Mouse (Mus musculus) neural tube, embryonic 14.5 days (tissue): ENCODE results near the gene Rin3. TPM values are rescaled to one million over a fixed set of nuclear protein-coding genes. Genes with fewer than 3 reads are reported as not detected.
A peak's percentile ranks its signal among the peaks of the same experiment; 100 is the strongest.

Source experiments
- ATAC-seq: fragments of 200-750 bp; cut with Nextera tagmentation; 2 replicates; pipeline ENCODE4 v1.8.0; 2017; ENCODE audit warnings: low read depth, mild to moderate bottlenecking, moderate TSS enrichment, moderate library complexity
- H3K27ac ChIP-seq: fragments of 300-500 bp; sonication (generic); 2 replicates; pipeline ENCODE4 v1.5.1; 2014; ENCODE audit warnings: low read depth, mild to moderate bottlenecking, control low read depth, low read length, moderate library complexity, mixed read lengths
- H3K27me3 ChIP-seq: fragments of 300-500 bp; sonication (generic); 2 replicates; pipeline ENCODE4 v1.6.1; 2014; ENCODE audit warnings: low read length; ENCODE audit not compliant: control insufficient read depth, insufficient read depth
- H3K36me3 ChIP-seq: fragments of 300-500 bp; sonication (generic); 2 replicates; pipeline ENCODE4 v1.6.1; 2014; ENCODE audit warnings: low read length, mixed read lengths; ENCODE audit not compliant: control insufficient read depth, insufficient read depth
- H3K4me1 ChIP-seq: fragments of 300-500 bp; sonication (generic); 2 replicates; pipeline ENCODE4 v1.6.1; 2014; ENCODE audit warnings: low read length; ENCODE audit not compliant: control insufficient read depth, insufficient read depth
- H3K4me2 ChIP-seq: fragments of 300-500 bp; sonication (generic); 2 replicates; pipeline ENCODE4 v1.6.1; 2014; ENCODE audit warnings: mild to moderate bottlenecking, low read depth, low read length, control low read depth
- H3K4me3 ChIP-seq: fragments of 300-500 bp; sonication (generic); 2 replicates; pipeline ENCODE4 v1.5.1; 2014; ENCODE audit warnings: low read depth, low read length, control low read depth, mixed read lengths
- H3K9ac ChIP-seq: fragments of 300-500 bp; sonication (generic); replicated peaks from 2 replicates; pipeline ENCODE4 v1.6.1; 2014; ENCODE audit warnings: low read depth, mild to moderate bottlenecking, control low read depth, low read length, mixed read lengths
- H3K9me3 ChIP-seq: fragments of 300-500 bp; sonication (generic); 2 replicates; pipeline ENCODE4 v1.6.1; 2016; ENCODE audit warnings: low read length; ENCODE audit not compliant: control insufficient read depth
- WGBS: fragments of 180-500 bp; shearing (Covaris S2); extraction: QIAGEN DNeasy Blood & Tissue Kit; methylation state at CpG from one replicate; pipeline ENCODE4 v1.1.7; 2014; 5-methylcytosine and 5-hydroxymethylcytosine counted together
- polyA plus RNA-seq: library from polyadenylated mRNA; unstranded; fragments of >200 nt; fragmentation: Nextera tagmentation; extraction: Ambion mirVana; gene quantifications from 2 replicates; pipeline ENCODE4 v1.2.1, GENCODE M21; 2014

Gene Rin3
- polyA plus RNA-seq, 1 experiment from 2014 or later: 0.95 TPM

DNA sequence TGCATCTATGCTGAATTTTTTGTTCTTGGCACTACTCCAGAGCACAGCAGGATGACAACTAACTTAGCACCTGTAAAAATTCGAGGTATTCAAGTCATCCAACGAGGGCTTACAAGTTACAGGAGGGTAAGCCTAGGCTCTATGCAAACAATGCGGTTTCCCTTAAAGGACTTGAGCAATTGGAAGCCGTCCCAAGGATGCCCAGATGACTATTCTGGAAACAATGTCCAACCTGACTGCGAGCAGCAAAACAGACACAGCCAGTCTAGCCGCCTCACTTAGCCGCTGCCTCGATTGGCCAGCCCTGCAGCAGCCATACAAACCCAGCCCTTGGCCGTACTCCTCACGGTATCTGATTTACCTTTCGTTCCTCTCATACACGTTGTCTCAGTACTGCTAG, 149.4 kb downstream of the Rin3 start:
- ATAC-seq: no peak
- no peak overlapping the region for H3K4me2 ChIP-seq
- WGBS: 88% methylated on average over 12 of the region's 12 CpGs

DNA sequence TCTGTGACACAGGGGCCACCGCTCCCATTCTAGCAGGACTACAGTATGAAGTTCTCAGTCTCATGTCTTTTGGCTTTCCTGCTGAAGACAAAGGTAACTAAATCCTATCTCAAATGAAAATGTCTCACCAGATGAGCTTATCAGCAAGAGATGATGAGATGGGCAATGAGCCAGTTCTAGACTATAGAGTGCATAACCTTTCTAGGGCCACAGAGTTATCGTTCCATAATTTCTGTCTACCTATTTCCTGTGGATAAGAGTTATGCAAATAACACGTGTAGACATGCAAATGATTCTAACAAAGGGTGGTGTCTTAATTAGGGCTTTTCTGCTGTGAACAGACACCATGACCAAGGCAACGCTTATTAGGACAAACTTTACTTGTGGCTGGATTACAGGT, 151.3 kb downstream of the Rin3 start:
- H3K9me3 ChIP-seq: no peaks in the 10 kb centered on the region
- no peak for ATAC-seq
- WGBS: 88% methylated on average over 4 of the region's 4 CpGs
- H3K27me3 ChIP-seq: no peaks in the 10 kb centered on the region
- peaks cover 8% of the 10 kb centered on the region; the same call in 1 of the 2 replicates for H3K4me1 ChIP-seq
- no peak overlapping the region for H3K27ac ChIP-seq
- no peak overlapping the region for H3K4me2 ChIP-seq
- no peak overlapping the region for H3K4me3 ChIP-seq
- H3K9ac ChIP-seq: no peak overlapping the region
- H3K36me3 ChIP-seq: no peaks in the 10 kb centered on the region

More for the DNA sequence above, 149.4 kb downstream of the Rin3 start:
- no peak overlapping the region for H3K9ac ChIP-seq
- H3K36me3 ChIP-seq: no peaks in the 10 kb centered on the region
- no peak overlapping the region for H3K27ac ChIP-seq
- no peaks in the 10 kb centered on the region for H3K9me3 ChIP-seq
- H3K4me1 ChIP-seq: no peaks in the 10 kb centered on the region
- no peaks in the 10 kb centered on the region for H3K27me3 ChIP-seq
- no peak overlapping the region for H3K4me3 ChIP-seq

DNA sequence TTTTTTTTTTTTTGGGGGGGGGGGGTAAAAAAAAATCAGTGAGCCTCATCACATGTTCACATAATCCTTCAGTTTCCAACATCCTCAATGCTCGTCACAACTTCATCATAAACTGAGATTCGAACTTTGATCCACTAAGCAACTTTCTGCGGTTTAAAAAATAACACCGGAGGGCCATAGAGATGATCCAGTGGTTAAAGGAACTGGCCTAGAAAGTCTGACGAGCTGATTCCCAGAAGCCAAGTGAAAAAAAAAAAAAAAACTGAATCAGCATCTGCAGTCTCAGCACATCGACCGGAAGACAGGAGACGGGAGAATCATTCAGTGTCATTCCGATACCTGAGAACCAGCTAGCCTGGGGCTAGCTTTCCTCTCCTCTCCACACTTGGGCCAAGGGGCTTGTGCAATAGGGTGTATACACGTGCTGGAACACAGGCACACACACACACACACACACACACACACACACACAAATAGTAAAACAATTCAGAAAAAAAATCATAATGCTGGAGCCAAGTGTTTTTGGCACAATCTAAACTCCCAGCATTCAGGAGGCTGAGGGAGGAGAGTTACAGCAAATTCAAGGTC, 154.2 kb downstream of the Rin3 start:
- Histone ChIP-seq H3K27me3 (no peaks in the 10 kb centered on the region), H3K4me3 (no peak overlapping the region), H3K27ac (no peak overlapping the region), H3K36me3 (no peaks in the 10 kb centered on the region), H3K4me1 (peaks cover 8% of the 10 kb centered on the region; the same call in 1 of the 2 replicates), H3K4me2 (no peak overlapping the region), H3K9me3 (no peaks in the 10 kb centered on the region), H3K9ac (no peak overlapping the region)
- no peak for ATAC-seq
- WGBS: 82% methylated on average over 10 of the region's 10 CpGs

- H3K4me3 ChIP-seq: no peak overlapping the region
- peaks cover 8% of the 10 kb centered on the region; the same call in 1 of the 2 replicates for H3K4me1 ChIP-seq
- H3K9ac ChIP-seq: 0 out of 2 replicates have a peak overlapping the region, but pooled peaks have one; percentile 7
- H3K27me3 ChIP-seq: no peaks in the 10 kb centered on the region
- no peak overlapping the region for H3K27ac ChIP-seq
- 85% methylated on average over 5 of the region's 5 CpGs for WGBS
- H3K9me3 ChIP-seq: no peaks in the 10 kb centered on the region
- H3K36me3 ChIP-seq: no peaks in the 10 kb centered on the region
- peak overlapping the region; percentile 66 for H3K4me2 ChIP-seq
- no peak for ATAC-seq
Observed at GRCm38 (mm10) chr12:102437952-102438351, 155.1 kb downstream of the Rin3 start.

DNA sequence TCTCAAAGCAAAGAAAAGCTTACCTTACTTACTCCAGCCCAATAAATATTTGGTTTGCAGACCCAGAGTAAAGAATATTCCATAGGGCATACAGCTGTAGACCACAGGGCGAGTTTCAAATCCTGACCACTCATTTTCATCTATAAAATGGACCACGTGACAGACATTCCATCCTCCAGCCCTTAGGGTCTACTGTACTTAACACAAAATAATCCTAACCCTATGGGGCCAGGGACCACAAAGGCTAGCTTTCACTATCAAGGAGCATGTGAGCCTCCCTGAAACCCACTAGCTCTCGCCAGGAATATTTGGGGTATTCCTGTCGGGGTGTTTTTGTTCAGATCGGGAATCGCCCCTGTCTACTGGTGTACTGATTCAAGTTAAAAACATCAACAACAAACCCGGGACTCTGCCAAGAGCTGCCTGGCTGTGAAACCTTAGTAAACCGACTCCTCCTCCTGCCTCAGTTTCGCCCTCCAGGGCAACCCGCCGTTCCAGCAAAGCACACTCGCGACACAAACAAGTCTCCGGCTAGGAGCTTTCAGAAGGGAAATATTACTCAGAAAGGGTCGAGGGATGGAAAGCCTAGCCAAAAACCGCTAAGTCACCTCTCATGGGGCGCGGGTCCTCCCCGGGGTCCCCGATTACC, 156.3 kb downstream of the Rin3 start:
- H3K36me3 ChIP-seq: no peaks in the 10 kb centered on the region
- H3K4me3 ChIP-seq: peak overlapping the region; percentile 45
- peaks cover 8% of the 10 kb centered on the region; the same call in 1 of the 2 replicates for H3K4me1 ChIP-seq
- no peaks in the 10 kb centered on the region for H3K27me3 ChIP-seq
- 3% methylated on average over 20 of the region's 20 CpGs for WGBS
- H3K27ac ChIP-seq: peak overlapping the region; percentile 1; the same call in 1 of the 2 replicates
- ATAC-seq: peak; percentile 60
- H3K9me3 ChIP-seq: no peaks in the 10 kb centered on the region
- H3K9ac ChIP-seq: peak overlapping the region; percentile 60
- H3K4me2 ChIP-seq: peak overlapping the region; percentile 66

DNA sequence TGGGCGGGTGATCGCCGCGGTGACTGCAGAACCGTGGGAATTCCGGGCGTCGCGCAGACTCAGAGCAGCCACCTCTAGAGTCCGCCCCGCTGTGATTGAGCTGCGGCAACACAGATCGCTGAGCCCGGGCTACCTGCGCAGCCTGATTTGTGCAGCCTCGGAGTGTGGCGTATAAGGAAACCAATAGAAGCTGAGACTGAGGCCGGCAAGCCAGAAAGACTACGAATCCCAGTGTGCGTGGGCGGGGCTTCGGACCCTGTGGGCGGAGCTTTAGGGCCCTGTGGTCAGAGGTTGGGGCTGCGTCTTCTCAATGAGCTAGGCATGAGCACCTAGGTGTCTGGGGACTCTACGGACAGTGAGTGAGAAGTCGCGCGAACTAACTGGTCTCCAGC, 156.8 kb downstream of the Rin3 start, which contains the start of gene Lgmn:
TSS of gene Lgmn (minus strand) at position 182 of the 392 bp plus-strand sequence.
- Histone ChIP-seq H3K9me3 (no peaks in the 10 kb centered on the region), H3K9ac (peak within 1 kb of the TSS; percentile 60), H3K27ac (peak within 1 kb of the TSS; percentile 1; the same call in 1 of the 2 replicates), H3K4me1 (peaks cover 8% of the 10 kb centered on the region; the same call in 1 of the 2 replicates), H3K27me3 (no peaks in the 10 kb centered on the region), H3K4me2 (peak within 1 kb of the TSS; percentile 66), H3K4me3 (peak within 1 kb of the TSS; percentile 45), H3K36me3 (no peaks in the 10 kb centered on the region)
- whole genome bisulfite sequencing: under 1% methylated on average over 28 of the region's 28 CpGs
- ATAC-seq: peak; percentile 100

Other genes with a start within 250 kb of the Rin3 start
- gene Slc24a4, start 154.3 kb upstream of the Rin3 start, polyA plus RNA-seq: 1.9 and 3.2 TPM in 2 replicates
- gene Lgmn, start 156.8 kb downstream of the Rin3 start, polyA plus RNA-seq: 104 and 111 TPM in 2 replicates
- 28.5 and 33.2 TPM in 2 replicates for gene Golga5, start 186.1 kb downstream of the Rin3 start, polyA plus RNA-seq